Mouse (Mus musculus) cerebellum, postnatal 10 days (tissue): ENCODE data around the gene Hist2h2ab.
A peak's percentile ranks its signal among the peaks of the same experiment; 100 is the strongest.
"Not testable (repeated sequence)": the region's sequence is repeated elsewhere in the genome, so short reads cannot be mapped to it uniquely, and the experiment has no call there.

ENCODE experiments used
- DNase-seq, 2 experiments: peaks; one replicate each; pipeline ENCODE4 v3.0.0; 2021; ENCODE audit warnings: mixed read lengths in 2 of 2

The Hist2h2ab gene

GRCm38 (mm10) chr3:96237904-96238511 is 18.3 kb downstream of the Hist2h2ab start:
- DNase-seq = no peak

GRCm38 (mm10) chr3:96238954-96239793 is 19.5 kb downstream of the Hist2h2ab start, which contains the start of gene Hist2h3c2:
Gene Hist2h3c2 (minus strand): TSS chr3:96239127.
- peak; percentile 51 to 67 for DNase-seq

- peak; percentile 96 to 97 for DNase-seq
These were observed 20.5 kb downstream of the Hist2h2ab start, which contains the start of gene Hist2h2aa2 for GRCm38 (mm10) chr3:96239949-96240798. Gene Hist2h2aa2 (minus strand): TSS chr3:96240276.

- no peak for DNase-seq
These were observed 21.1 kb downstream of the Hist2h2ab start for GRCm38 (mm10) chr3:96240799-96241197.

- DNase-seq = no peak
These were observed 24.4 kb downstream of the Hist2h2ab start for GRCm38 (mm10) chr3:96243921-96244572.

- DNase-seq = peak; percentile 90
These were observed 25.6 kb downstream of the Hist2h2ab start, which contains the start of gene Hist2h2aa1 for GRCm38 (mm10) chr3:96245003-96245886. Gene Hist2h2aa1 (plus strand): TSS chr3:96245497.

- DNase-seq = not testable (repeated sequence)
These were observed 26.4 kb downstream of the Hist2h2ab start for GRCm38 (mm10) chr3:96246018-96246417.

GRCm38 (mm10) chr3:96246427-96246856 is 26.8 kb downstream of the Hist2h2ab start, which contains the start of gene Hist2h3c1:
Gene Hist2h3c1 (plus strand): TSS chr3:96246685.
- not testable (repeated sequence) for DNase-seq

- DNase-seq = no peak
These were observed 27.9 kb downstream of the Hist2h2ab start for GRCm38 (mm10) chr3:96247356-96248140.

- DNase-seq = no peak
These were observed 28.7 kb downstream of the Hist2h2ab start for GRCm38 (mm10) chr3:96248141-96249033.

- no peak for DNase-seq
These were observed 29.3 kb downstream of the Hist2h2ab start for GRCm38 (mm10) chr3:96249034-96249345.

- no peak for DNase-seq
These were observed 31.2 kb downstream of the Hist2h2ab start for GRCm38 (mm10) chr3:96250890-96251289.

- DNase-seq = no peak
These were observed 32.1 kb downstream of the Hist2h2ab start for GRCm38 (mm10) chr3:96251787-96252186.

GRCm38 (mm10) chr3:96254683-96255355 is 35.2 kb downstream of the Hist2h2ab start:
- DNase-seq = peak; percentile 76 to 80

- DNase-seq = no peak
These were observed 36.4 kb downstream of the Hist2h2ab start for GRCm38 (mm10) chr3:96255926-96256593.

- no peak for DNase-seq
These were observed 37.5 kb downstream of the Hist2h2ab start for GRCm38 (mm10) chr3:96257190-96257589.

- no peak for DNase-seq
These were observed 40.6 kb downstream of the Hist2h2ab start for GRCm38 (mm10) chr3:96260220-96260619.

- peak in 1 of 2 experiments; percentile 49 for DNase-seq
These were observed 42.0 kb downstream of the Hist2h2ab start for GRCm38 (mm10) chr3:96261623-96262022.
